Mouse (Mus musculus) stomach, postnatal 0 days (tissue): ENCODE results near the gene Rnf152.

Experiments used
- CTCF ChIP-seq: IDR thresholded peaks from 2 replicates; pipeline ENCODE4 v1.5.1; 2016; ENCODE audit warnings: antibody characterized with exemption, low read depth, mild to moderate bottlenecking, moderate library complexity
- EP300 ChIP-seq: optimal IDR thresholded peaks from 2 replicates; pipeline ENCODE3; 2016; ENCODE audit warnings: antibody characterized with exemption

- TF ChIP-seq CTCF (no peak), EP300 (no peak)
Observed at GRCm38 (mm10) chr1:105263283-105264033, 93.1 kb downstream of the Rnf152 start.
